Mouse (Mus musculus) ZHBTc4 (cell line): ENCODE data around the gene 1810010H24Rik.
"Not testable (repeated sequence)": the region's sequence is repeated elsewhere in the genome, so short reads cannot be mapped to it uniquely, and the experiment has no call there.

Experiments
- DNase-seq: peaks from one replicate; pipeline ENCODE4 v3.0.0-alpha.2; 2011; ENCODE audit warnings: low read depth, low spot score

Gene 1810010H24Rik

DNA sequence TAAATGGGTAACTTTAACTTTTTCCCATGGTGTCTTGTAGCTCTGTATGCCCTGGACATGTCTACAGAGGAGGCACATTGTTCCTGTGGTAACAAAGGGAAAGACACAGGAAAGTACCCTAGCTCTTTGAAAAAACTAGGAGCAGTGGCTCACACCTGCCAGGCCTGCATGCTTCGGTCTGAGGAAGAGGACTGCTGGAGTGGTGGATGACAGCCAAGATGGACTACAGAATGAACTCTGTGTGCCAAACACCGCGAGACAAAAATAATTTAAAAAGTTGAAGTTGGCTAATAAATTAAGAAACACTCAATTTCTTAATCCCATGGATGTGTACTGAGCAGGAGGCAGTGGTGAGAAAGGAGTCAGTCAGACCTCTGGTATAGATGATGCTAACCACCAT is 15.9 kb downstream of the 1810010H24Rik start:
- DNase-seq: no peak

DNA sequence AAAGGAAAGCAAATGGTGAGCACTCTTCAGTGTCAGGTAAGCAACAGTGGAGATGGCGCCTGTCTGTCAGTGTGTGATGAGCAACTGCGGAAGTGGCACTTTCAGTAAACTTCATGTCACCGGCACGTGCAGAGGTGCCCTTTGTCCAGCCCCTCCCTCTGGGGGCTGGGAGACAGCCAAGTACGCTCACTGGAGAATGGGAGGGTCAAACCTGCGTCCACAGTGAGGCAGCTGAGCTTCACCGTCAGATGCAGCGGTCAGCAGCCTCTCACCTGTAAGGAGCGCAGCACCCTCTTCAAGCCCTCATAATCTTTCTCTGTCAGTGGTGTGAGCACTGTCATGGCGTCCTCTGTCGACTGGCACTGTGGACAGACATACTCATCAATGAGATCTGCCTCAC is 17.9 kb downstream of the 1810010H24Rik start:
- DNase-seq: no peak

DNA sequence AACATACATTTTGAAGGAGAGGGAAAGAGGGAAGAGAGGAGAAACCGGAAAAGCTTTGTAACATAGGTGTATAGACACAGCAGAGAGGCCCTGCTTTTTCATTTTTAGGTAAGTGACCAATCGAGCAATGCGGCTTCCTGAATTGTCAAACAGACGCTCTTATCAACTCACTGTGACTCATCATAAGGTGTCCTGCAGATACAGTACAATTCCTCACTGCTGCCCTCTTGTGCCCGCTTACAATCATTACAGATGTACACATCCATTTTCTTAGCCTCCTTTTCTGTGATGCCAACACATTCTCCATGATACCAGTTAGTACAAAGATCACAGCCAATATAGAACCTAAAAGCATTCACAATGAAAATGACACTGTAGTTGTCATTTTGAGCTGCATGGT is 18.8 kb downstream of the 1810010H24Rik start:
- peak; percentile 86 for DNase-seq

DNA sequence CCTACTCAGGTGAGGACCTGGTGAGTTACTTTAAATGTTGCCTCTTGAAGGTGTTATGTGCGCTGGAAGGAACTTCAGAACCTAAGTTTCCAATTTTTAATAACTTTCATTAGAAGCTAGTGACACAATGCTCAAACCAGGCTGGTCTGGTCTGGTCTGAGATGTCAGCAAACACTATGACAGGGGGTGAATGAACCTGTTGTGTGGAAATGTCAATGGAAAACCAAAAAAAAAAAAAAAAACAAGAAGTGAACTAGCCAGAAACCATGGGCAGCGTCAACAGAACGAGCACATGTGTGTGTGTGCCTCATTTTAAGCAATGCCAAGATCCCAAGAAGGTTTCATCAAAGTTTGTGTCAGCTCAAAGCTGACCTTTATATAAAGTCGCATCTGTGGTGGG is 20.1 kb downstream of the 1810010H24Rik start:
- DNase-seq: no peak

DNA sequence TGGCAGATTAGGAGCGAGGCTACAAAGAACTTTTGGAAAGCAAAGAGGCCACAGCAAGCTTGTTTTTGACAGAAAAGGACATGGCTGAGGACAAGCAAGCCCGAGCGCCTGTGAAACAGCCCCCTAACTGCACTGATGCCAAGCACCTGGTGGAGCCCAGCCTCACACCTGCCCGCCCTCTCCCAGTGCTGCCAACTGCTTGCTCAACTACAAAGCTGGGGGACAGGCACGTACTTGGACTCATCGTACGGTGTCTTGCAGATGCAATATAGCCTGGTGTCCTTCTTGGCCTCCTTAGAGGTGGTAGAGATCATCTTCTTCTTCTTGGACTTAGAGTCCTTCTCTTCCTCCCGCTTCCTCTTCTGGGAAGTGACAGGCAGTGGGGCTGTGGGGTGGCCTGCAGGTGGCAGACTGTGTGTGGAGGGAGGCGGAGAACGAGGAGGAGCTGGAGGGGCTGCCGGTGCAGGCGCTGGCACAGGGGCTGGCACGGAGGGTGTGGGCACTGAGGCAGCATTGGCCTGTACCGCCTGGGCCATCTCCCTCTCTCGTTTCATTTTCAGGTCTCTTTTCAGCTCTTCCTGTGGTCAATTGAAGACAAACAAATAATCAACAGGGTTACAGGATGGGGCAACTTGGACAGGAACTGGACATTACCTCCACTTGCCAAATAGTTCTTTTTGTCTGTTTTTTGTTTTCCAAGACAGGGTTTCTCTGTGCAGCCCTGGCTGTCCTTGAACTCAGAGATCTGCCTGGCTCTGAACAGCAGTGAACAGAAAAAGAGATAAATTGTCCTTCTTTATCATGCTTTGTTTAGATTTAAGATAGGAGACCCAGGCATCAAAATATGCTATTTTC is 21.5 kb downstream of the 1810010H24Rik start:
- no peak for DNase-seq

DNA sequence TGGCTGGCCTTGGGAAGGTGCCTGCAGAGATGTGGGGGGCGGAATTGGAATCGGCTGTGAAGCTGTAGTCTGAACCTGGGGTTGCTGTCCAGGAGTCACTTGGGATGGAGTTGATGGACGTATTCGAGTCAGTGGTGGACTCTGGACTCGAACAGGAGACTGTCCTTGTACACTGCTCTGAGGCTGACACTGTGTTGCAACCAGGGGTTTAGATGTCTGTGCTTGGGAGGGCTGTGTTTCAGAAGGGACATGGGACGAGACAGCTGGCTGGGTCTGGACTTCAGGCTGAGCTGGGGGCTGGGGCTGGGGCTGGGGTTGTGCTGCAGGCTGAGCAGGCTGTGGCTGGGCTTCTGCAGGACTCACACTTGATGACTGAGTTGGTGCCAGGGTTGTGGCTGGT is 29.4 kb downstream of the 1810010H24Rik start:
- no peak for DNase-seq

DNA sequence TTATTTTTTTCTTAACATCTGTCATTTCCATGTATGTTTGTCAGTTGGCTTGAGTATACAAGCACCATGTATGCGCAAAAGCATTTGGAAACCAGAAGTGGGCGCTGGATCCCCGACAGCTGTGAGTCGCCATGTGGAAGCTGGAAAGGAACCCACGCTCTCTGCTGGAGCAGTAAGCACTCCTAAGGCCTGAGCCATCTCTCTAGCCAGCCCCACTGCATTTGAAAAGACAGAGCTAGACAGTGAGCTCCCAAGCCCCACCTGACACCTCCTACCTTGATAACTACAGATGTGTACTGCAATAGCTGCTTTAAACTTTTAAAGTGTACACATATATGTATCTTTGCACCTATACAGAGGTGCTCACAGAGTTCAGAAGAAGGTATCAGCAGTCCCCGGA is 31.9 kb downstream of the 1810010H24Rik start:
- no peak for DNase-seq

DNA sequence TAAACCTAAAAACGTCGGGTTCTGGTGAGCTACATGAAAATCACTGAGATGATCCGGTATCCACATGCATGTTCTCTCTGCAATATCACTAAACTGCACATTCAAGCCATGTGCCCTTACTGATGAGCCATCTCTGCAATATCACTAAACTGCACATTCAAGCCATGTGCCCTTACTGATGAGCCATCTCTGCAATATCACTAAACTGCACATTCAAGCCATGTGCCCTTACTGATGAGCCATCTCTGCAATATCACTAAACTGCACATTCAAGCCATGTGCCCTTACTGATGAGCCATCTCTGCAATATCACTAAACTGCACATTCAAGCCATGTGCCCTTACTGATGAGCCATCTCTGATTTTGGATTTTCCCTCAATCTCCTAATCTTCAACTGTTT is 34.2 kb downstream of the 1810010H24Rik start:
- DNase-seq: not testable (repeated sequence)

DNA sequence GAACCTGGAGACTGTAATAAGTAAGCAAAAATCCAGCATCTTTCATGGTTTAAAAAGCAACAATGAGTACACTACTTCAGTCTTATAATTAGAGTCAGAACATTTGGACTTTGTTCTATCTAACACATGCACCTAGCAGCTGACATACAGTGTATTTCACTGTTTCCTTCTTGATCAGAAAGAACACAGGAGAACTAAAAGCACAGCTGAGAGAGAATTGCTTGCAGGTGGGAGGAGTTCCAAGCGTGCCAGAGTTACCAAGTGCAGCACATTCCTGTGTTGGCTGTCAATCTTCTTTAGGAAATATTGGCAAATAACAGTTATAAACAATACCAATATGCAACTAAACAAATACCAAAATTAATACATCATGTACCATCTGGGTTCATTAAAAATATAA is 35.5 kb downstream of the 1810010H24Rik start:
- no peak for DNase-seq

DNA sequence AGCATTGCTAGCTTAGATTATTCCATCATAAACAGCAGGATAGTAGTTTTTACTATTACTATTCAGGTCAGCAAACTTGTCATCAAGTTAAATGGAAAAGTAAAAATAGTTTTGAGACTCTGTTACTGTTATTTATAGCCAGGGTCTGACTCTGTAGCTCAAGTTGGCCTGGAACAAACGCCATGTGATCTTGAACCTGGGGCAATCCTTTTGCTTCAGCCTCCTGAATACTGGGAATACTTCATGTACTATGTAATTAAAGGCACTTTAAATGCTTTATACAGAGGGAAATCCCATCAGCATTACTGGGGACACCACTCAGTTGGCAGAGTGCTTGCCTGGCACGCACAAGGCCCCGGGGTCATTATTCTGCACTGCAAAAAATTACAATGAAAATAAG is 37.6 kb downstream of the 1810010H24Rik start:
- DNase-seq: no peak

DNA sequence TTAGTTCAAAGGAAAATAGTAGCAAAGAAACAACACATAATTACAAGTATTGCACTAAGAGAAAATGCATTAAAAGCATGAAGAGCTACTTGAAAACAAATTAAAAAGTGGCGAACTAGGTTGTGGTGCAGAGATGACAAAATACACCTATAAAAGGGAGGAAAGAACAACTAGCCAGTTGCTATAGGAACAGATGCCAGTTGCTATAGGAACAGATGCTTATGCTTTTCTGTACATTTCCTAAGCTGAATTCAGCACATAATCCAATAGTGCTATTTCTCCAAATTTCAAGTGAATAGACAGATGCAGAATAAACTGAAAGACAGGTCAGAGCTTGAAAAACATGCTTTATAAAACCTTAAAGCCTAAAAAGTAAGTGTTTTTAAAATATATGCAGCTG is 39.1 kb downstream of the 1810010H24Rik start:
- no peak for DNase-seq

DNA sequence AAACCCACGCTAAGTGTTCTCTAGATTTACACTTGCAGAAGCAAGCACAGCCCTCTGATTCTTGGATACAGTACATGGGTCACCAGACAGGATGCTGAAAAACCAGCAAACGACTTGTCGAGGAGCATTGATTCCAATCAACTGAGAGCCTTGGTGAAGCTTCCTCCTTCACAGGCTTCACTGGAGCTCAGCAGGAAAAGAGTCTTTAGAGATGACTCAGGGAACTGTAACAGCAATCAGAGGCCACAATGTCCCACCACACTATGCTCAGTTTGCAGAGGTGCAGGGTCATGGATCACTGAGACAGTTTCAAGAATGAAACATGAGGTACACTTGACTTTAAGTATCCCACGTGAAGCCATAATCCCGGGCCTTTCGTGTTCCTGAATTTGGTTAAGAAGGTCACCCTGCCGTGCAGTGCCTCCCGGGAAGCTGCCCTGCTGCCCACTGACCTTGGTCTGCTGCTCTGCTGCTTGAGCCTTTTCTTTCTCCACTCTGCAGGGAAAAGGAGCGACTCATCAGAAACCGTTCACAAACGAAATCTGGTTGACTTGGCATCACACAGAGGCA is 39.8 kb downstream of the 1810010H24Rik start:
- DNase-seq: no peak
